Mouse (Mus musculus): ENCODE results near the gene Cd3d. TPM values are rescaled to one million over a fixed set of nuclear protein-coding genes. Genes with fewer than 3 reads are reported as not detected.

Cd3d gene
- polyA plus RNA-seq, 1 experiment: not detected

GRCm38 (mm10) chr9:45007404-45007803 lies 25.8 kb downstream of the Cd3d start:
- TF ChIP-seq FOSL1 (IDR thresholded peaks at IDR 0.05; ENCODE audit: insufficient read depth, low read length, poor library complexity, severe bottlenecking) (no peak), CTCF (IDR thresholded peaks at IDR 0.05; ENCODE audit: control insufficient read depth, insufficient read depth, insufficient read length) (no peak), USF1 (IDR thresholded peaks at IDR 0.05; ENCODE audit: low read depth) (no peak), MAX (IDR thresholded peaks at IDR 0.05) (no peak), MYOG (IDR thresholded peaks at IDR 0.05; ENCODE audit: control insufficient read depth, extremely low read depth, insufficient read length) (no peak), MYOD1 (IDR thresholded peaks at IDR 0.05; ENCODE audit: control insufficient read depth, insufficient read length, low read depth) (no peak), CEBPB (IDR thresholded peaks at IDR 0.05; ENCODE audit: low read depth) (no peak)
- peaks cover 38% of the 10 kb centered on the region for H3K27me3 ChIP-seq (ENCODE audit: control insufficient read depth, insufficient read depth, insufficient read length)
- H3ac ChIP-seq (ENCODE audit: control insufficient read depth, insufficient read length, low read depth): no peak overlapping the region
- H3K79me3 ChIP-seq (ENCODE audit: low read depth): no peaks in the 10 kb centered on the region
- H3K36me3 ChIP-seq (ENCODE audit: control insufficient read depth, insufficient read depth): no peaks in the 10 kb centered on the region
- H3K4me3 ChIP-seq (ENCODE audit: insufficient read depth, poor library complexity, severe bottlenecking): no peak overlapping the region
- H3K79me2 ChIP-seq (ENCODE audit: control insufficient read depth, insufficient read depth): no peaks in the 10 kb centered on the region

GRCm38 (mm10) chr9:45008342-45008741 lies 26.8 kb downstream of the Cd3d start:
- no peaks in the 10 kb centered on the region for H3K79me2 ChIP-seq (ENCODE audit: control insufficient read depth, insufficient read depth)
- no peaks in the 10 kb centered on the region for H3K36me3 ChIP-seq (ENCODE audit: control insufficient read depth, insufficient read depth)
- H3K27me3 ChIP-seq (ENCODE audit: control insufficient read depth, insufficient read depth, insufficient read length): peaks cover 38% of the 10 kb centered on the region
- H3K4me3 ChIP-seq (ENCODE audit: insufficient read depth, poor library complexity, severe bottlenecking): no peak overlapping the region
- H3K79me3 ChIP-seq (ENCODE audit: low read depth): no peaks in the 10 kb centered on the region
- H3ac ChIP-seq (ENCODE audit: control insufficient read depth, insufficient read length, low read depth): no peak overlapping the region
- TF ChIP-seq CEBPB (IDR thresholded peaks at IDR 0.05; ENCODE audit: low read depth) (no peak), CTCF (IDR thresholded peaks at IDR 0.05; ENCODE audit: control insufficient read depth, insufficient read depth, insufficient read length) (no peak), MAX (IDR thresholded peaks at IDR 0.05) (no peak), FOSL1 (IDR thresholded peaks at IDR 0.05; ENCODE audit: insufficient read depth, low read length, poor library complexity, severe bottlenecking) (no peak), MYOD1 (IDR thresholded peaks at IDR 0.05; ENCODE audit: control insufficient read depth, insufficient read length, low read depth) (no peak), USF1 (IDR thresholded peaks at IDR 0.05; ENCODE audit: low read depth) (no peak), MYOG (IDR thresholded peaks at IDR 0.05; ENCODE audit: control insufficient read depth, extremely low read depth, insufficient read length) (no peak)

- H3K4me3 ChIP-seq (ENCODE audit: insufficient read depth, poor library complexity, severe bottlenecking): no peak within 1 kb of the TSS
- TF ChIP-seq MYOD1 (IDR thresholded peaks at IDR 0.05; ENCODE audit: control insufficient read depth, insufficient read length, low read depth) (no peak), CTCF (IDR thresholded peaks at IDR 0.05; ENCODE audit: control insufficient read depth, insufficient read depth, insufficient read length) (no peak), CEBPB (IDR thresholded peaks at IDR 0.05; ENCODE audit: low read depth) (no peak), FOSL1 (IDR thresholded peaks at IDR 0.05; ENCODE audit: insufficient read depth, low read length, poor library complexity, severe bottlenecking) (no peak), MYOG (IDR thresholded peaks at IDR 0.05; ENCODE audit: control insufficient read depth, extremely low read depth, insufficient read length) (no peak), USF1 (IDR thresholded peaks at IDR 0.05; ENCODE audit: low read depth) (no peak), MAX (IDR thresholded peaks at IDR 0.05) (no peak)
- H3K79me3 ChIP-seq (ENCODE audit: low read depth): no peaks in the 10 kb centered on the region
- no peaks in the 10 kb centered on the region for H3K36me3 ChIP-seq (ENCODE audit: control insufficient read depth, insufficient read depth)
- H3ac ChIP-seq (ENCODE audit: control insufficient read depth, insufficient read length, low read depth): no peak within 1 kb of the TSS
- no peaks in the 10 kb centered on the region for H3K79me2 ChIP-seq (ENCODE audit: control insufficient read depth, insufficient read depth)
- peaks cover 38% of the 10 kb centered on the region for H3K27me3 ChIP-seq (ENCODE audit: control insufficient read depth, insufficient read depth, insufficient read length)
Measured at GRCm38 (mm10) chr9:45009180-45010078, 27.8 kb downstream of the Cd3d start, which contains the start of gene Cd3e. Gene Cd3e, minus strand, starts transcription at chr9:45009627.

- Histone ChIP-seq H3K36me3 (ENCODE audit: control insufficient read depth, insufficient read depth) (no peaks in the 10 kb centered on the region), H3K4me3 (ENCODE audit: insufficient read depth, poor library complexity, severe bottlenecking) (no peak overlapping the region), H3K79me3 (ENCODE audit: low read depth) (no peaks in the 10 kb centered on the region), H3K79me2 (ENCODE audit: control insufficient read depth, insufficient read depth) (no peaks in the 10 kb centered on the region), H3K27me3 (ENCODE audit: control insufficient read depth, insufficient read depth, insufficient read length) (peaks cover 35% of the 10 kb centered on the region), H3ac (ENCODE audit: control insufficient read depth, insufficient read length, low read depth) (no peak overlapping the region)
- no peak for TF ChIP-seq MAX (IDR thresholded peaks at IDR 0.05)
- TF ChIP-seq CTCF (IDR thresholded peaks at IDR 0.05; ENCODE audit: control insufficient read depth, insufficient read depth, insufficient read length): no peak
- no peak for TF ChIP-seq FOSL1 (IDR thresholded peaks at IDR 0.05; ENCODE audit: insufficient read depth, low read length, poor library complexity, severe bottlenecking)
- TF ChIP-seq CEBPB (IDR thresholded peaks at IDR 0.05; ENCODE audit: low read depth): no peak
- TF ChIP-seq USF1 (IDR thresholded peaks at IDR 0.05; ENCODE audit: low read depth): no peak
- TF ChIP-seq MYOD1 (IDR thresholded peaks at IDR 0.05; ENCODE audit: control insufficient read depth, insufficient read length, low read depth): no peak
- TF ChIP-seq MYOG (IDR thresholded peaks at IDR 0.05; ENCODE audit: control insufficient read depth, extremely low read depth, insufficient read length): no peak
Measured at GRCm38 (mm10) chr9:45010461-45010860, 28.9 kb downstream of the Cd3d start.

- H3K79me2 ChIP-seq (ENCODE audit: control insufficient read depth, insufficient read depth): no peaks in the 10 kb centered on the region
- TF ChIP-seq MAX (IDR thresholded peaks at IDR 0.05) (no peak), CTCF (IDR thresholded peaks at IDR 0.05; ENCODE audit: control insufficient read depth, insufficient read depth, insufficient read length) (no peak), MYOG (IDR thresholded peaks at IDR 0.05; ENCODE audit: control insufficient read depth, extremely low read depth, insufficient read length) (no peak), MYOD1 (IDR thresholded peaks at IDR 0.05; ENCODE audit: control insufficient read depth, insufficient read length, low read depth) (no peak), CEBPB (IDR thresholded peaks at IDR 0.05; ENCODE audit: low read depth) (no peak), USF1 (IDR thresholded peaks at IDR 0.05; ENCODE audit: low read depth) (no peak)
- no peak overlapping the region for H3ac ChIP-seq (ENCODE audit: control insufficient read depth, insufficient read length, low read depth)
- H3K36me3 ChIP-seq (ENCODE audit: control insufficient read depth, insufficient read depth): no peaks in the 10 kb centered on the region
- no peak overlapping the region for H3K4me3 ChIP-seq (ENCODE audit: insufficient read depth, poor library complexity, severe bottlenecking)
- H3K27me3 ChIP-seq (ENCODE audit: control insufficient read depth, insufficient read depth, insufficient read length): peaks cover 35% of the 10 kb centered on the region
- no peaks in the 10 kb centered on the region for H3K79me3 ChIP-seq (ENCODE audit: low read depth)
Measured at GRCm38 (mm10) chr9:45011291-45011690, 29.7 kb downstream of the Cd3d start.
